Mouse (Mus musculus) cortical plate, adult 2 months (tissue): ENCODE data around the gene Arid1b.

Experiments
- CTCF ChIP-seq: fragments of 200-500 bp; IDR thresholded peaks from 2 replicates; pipeline ENCODE4 v1.5.1; 2011; ENCODE audit warnings: mild to moderate bottlenecking, control low read depth, low read length; ENCODE audit not compliant: insufficient read depth; ENCODE audit errors: extremely low read depth
- POLR2A ChIP-seq: fragments of 200-500 bp; IDR thresholded peaks from 2 replicates; pipeline ENCODE4 v1.6.1; 2011; ENCODE audit warnings: mild to moderate bottlenecking, low read length, control low read depth; ENCODE audit not compliant: insufficient read depth; ENCODE audit errors: extremely low read depth

DNA sequence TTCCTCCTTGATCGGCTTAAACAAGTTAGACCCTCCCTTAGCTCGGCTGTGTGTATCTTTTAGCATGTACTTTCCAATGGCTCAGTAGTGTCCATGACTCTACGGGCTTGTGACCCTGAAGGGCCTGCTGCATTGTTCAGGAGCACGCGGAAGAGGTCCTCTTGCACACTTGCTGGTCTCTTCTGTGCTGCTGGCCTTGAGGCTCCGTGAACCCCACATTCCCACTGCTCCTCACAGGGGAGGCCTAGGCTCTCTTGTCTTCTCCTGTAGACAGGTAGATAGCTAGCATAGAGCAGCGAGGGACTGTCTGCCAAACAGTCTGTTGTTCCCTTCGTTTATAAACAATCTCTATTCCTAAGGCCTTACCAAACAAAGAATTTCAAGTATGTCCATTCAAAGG lies 115.2 kb downstream of the Arid1b start:
- TF ChIP-seq POLR2A = no peak
- no peak for TF ChIP-seq CTCF
